9 mouse cellular contexts compared by ENCODE assay signal in genomic region chr13:54884709-54885460, GRCm38 (mm10).
DNase-seq lines count a peak whose midpoint lies in the region; ATAC-seq and TF ChIP-seq lines count a peak whose summit lies in the region.
"Had no signal": no experiment of that assay in that cellular context is flagged by ENCODE, and none has a peak within 500 bp of the region (broad histone marks: within the 10 kb centered on the region; RNA-seq: fewer than 3 reads in every experiment).

No protein-coding gene starts in this region.

- ATAC-seq in frontal cortex, adult (ENCODE audit: low TSS enrichment), result peak; percentile 39
- 0 out of 2 replicates have a peak, but pooled peaks have one; percentile 6 for ATAC-seq in embryonic facial prominence, embryonic 12.5 days (ENCODE audit: insufficient number of reproducible peaks, insufficient read depth, low FRiP score, low TSS enrichment)
- 0 out of 2 replicates have a peak, but pooled peaks have one; percentile 38 for ATAC-seq in hindbrain, postnatal 0 days

- no peak for TF ChIP-seq RAD21 in CH12.LX (IDR thresholded peaks at IDR 0.05; ENCODE audit: low read depth, low read length)

- no peak for DNase-seq in frontal cortex, postnatal 14 days (ENCODE audit: low spot score in 2 of 2)
- no peak for DNase-seq in CH12.LX (ENCODE audit: extremely low read depth)
- DNase-seq in hindbrain, postnatal 0 days (ENCODE audit: low spot score), result peak; percentile 80
- DNase-seq in lung, adult 2 months, result no peak
- DNase-seq in heart, adult 9 months (ENCODE audit: low spot score in 2 of 2), result no peak
- no peak for DNase-seq in kidney, adult 18-20 months
- DNase-seq: lung, postnatal 36 days had no signal

- H3K79me2 ChIP-seq in CH12.LX (replicated peaks; ENCODE audit: control insufficient read depth, extremely low read depth, insufficient read depth, poor library complexity, severe bottlenecking), result no peaks in the 10 kb centered on the region

- in situ Hi-C loops in CH12.LX (cut with MboI; ENCODE audit: low pct_ligation_motif_present, low pct_unique_long_range_greater_than_20kb, low sequenced_read_pairs), result loop anchor here (10.0 kb wide), 1 partner anchor 160 kb away; no protein-coding TSS in a partner anchor

- TF ChIP-seq CTCF in CH12.LX (conservative IDR thresholded peaks at IDR 0.05 in 1 of 2, IDR thresholded peaks at IDR 0.05 in 1 of 2; ENCODE audit: low read depth in 2 of 2, low read length in 2 of 2), result no peak
- TF ChIP-seq CTCF in hindbrain, postnatal 0 days (IDR thresholded peaks at IDR 0.05; ENCODE audit: low read depth), result no peak
- no peak for TF ChIP-seq CTCF in lung, adult 2 months (IDR thresholded peaks at IDR 0.05; ENCODE audit: insufficient read depth, low read length)

- no peak for TF ChIP-seq POLR2A in CH12.LX (IDR thresholded peaks at IDR 0.05; ENCODE audit: low read depth, low read length)
- TF ChIP-seq POLR2A in lung, adult 2 months (IDR thresholded peaks at IDR 0.05; ENCODE audit: borderline replicate concordance, extremely low read depth, low read depth, low read length), result no peak

- peaks cover 4% of the 10 kb centered on the region for H3K9me3 ChIP-seq in CH12.LX (replicated peaks; ENCODE audit: low read length)
- no peaks in the 10 kb centered on the region for H3K9me3 ChIP-seq in embryonic facial prominence, embryonic 12.5 days
- no peaks in the 10 kb centered on the region for H3K9me3 ChIP-seq in hindbrain, postnatal 0 days (ENCODE audit: low read length)

- dilution Hi-C loops in CH12.LX (cut with MboI; ENCODE audit: extremely low pct_ligation_motif_present, extremely low pct_unique_long_range_greater_than_20kb, low sequenced_read_pairs), result no loop called here

- peak overlapping the region; percentile 43; the same call in 1 of the 2 replicates for H3K4me2 ChIP-seq in CH12.LX (ENCODE audit: insufficient read depth, low read depth, poor library complexity, severe bottlenecking)
- 0 out of 2 replicates have a peak overlapping the region, but pooled peaks have one; percentile 8 for H3K4me2 ChIP-seq in embryonic facial prominence, embryonic 12.5 days (replicated peaks)
- H3K4me2 ChIP-seq in hindbrain, postnatal 0 days (ENCODE audit: low read depth, low read length), result no peak overlapping the region

- H3K27ac ChIP-seq in CH12.LX (ENCODE audit: insufficient read depth, low read depth), result no peak overlapping the region
- H3K27ac ChIP-seq in embryonic facial prominence, embryonic 12.5 days, result no peak overlapping the region
- peak overlapping the region; percentile 43 for H3K27ac ChIP-seq in hindbrain, postnatal 0 days

- H3K4me1 ChIP-seq in CH12.LX (ENCODE audit: control insufficient read depth in 1 of 2, insufficient read depth in 2 of 2), result peaks cover 11 to 41% of the 10 kb centered on the region in 2 experiments
- peaks cover 13% of the 10 kb centered on the region for H3K4me1 ChIP-seq in embryonic facial prominence, embryonic 12.5 days
- H3K4me1 ChIP-seq in hindbrain, postnatal 0 days (ENCODE audit: insufficient read depth, low read length), result peaks cover 25% of the 10 kb centered on the region
- H3K4me1 ChIP-seq in lung, adult 2 months (ENCODE audit: control insufficient read depth, insufficient read depth, low read length), result no peaks in the 10 kb centered on the region

- H3K27me3 ChIP-seq in CH12.LX (replicated peaks), result peaks cover 55% of the 10 kb centered on the region
- H3K27me3 ChIP-seq in embryonic facial prominence, embryonic 12.5 days, result peaks cover 19% of the 10 kb centered on the region; the same call in 1 of the 2 replicates
- no peaks in the 10 kb centered on the region for H3K27me3 ChIP-seq in hindbrain, postnatal 0 days (ENCODE audit: insufficient read depth, low read length)

- TF ChIP-seq EP300 in CH12.LX (IDR thresholded peaks at IDR 0.05; ENCODE audit: low read length), result no peak

- peak overlapping the region; percentile 42 for H3K9ac ChIP-seq in CH12.LX (ENCODE audit: insufficient read depth, low read depth)
- H3K9ac ChIP-seq in embryonic facial prominence, embryonic 12.5 days, result no peak overlapping the region
- H3K9ac ChIP-seq in hindbrain, postnatal 0 days (replicated peaks; ENCODE audit: low read length), result no peak overlapping the region; the same call in 1 of the 2 replicates

- 48% methylated on average over 14 of the region's 14 CpGs for WGBS in embryonic facial prominence, embryonic 12.5 days
- WGBS in hindbrain, postnatal 0 days, result 34% methylated on average over 14 of the region's 14 CpGs
- WGBS in lung, adult 2 months, result 57% methylated on average over 14 of the region's 14 CpGs

- no peaks in the 10 kb centered on the region for H3K36me3 ChIP-seq in CH12.LX (replicated peaks in 1 of 2; ENCODE audit: control insufficient read depth in 1 of 2, insufficient read depth in 1 of 2, low read length in 1 of 2)
- H3K36me3 ChIP-seq in embryonic facial prominence, embryonic 12.5 days, result no peaks in the 10 kb centered on the region
- H3K36me3 ChIP-seq in hindbrain, postnatal 0 days (ENCODE audit: insufficient read depth, low read length), result no peaks in the 10 kb centered on the region

- H3K4me3 ChIP-seq in CH12.LX (replicated peaks in 1 of 3; ENCODE audit: low read depth in 2 of 3, low read length in 2 of 3, poor library complexity in 1 of 3), result no peak overlapping the region
- H3K4me3 ChIP-seq in embryonic facial prominence, embryonic 12.5 days, result no peak overlapping the region
- H3K4me3 ChIP-seq in hindbrain, postnatal 0 days (ENCODE audit: low read length), result no peak overlapping the region
- H3K4me3 ChIP-seq in lung, adult 2 months (replicated peaks; ENCODE audit: extremely low read depth, low read depth, low read length), result no peak overlapping the region

TF ChIP-seq in CH12.LX, 34 proteins besides CTCF, POLR2A, EP300 and RAD21:
- TF ChIP-seq IRF4 (IDR thresholded peaks at IDR 0.05; ENCODE audit: low read depth, low read length), result no peak
- TF ChIP-seq SIN3A (IDR thresholded peaks at IDR 0.05; ENCODE audit: low read length), result 0 out of 2 replicates have a peak, but pooled peaks have one; percentile 1
